Mouse (Mus musculus): ENCODE results near the gene Erbb4. TPM values are rescaled to one million over a fixed set of nuclear protein-coding genes. Genes with fewer than 3 reads are reported as not detected.

The Erbb4 gene
- total RNA-seq, 1 experiment from 2014 or later: not detected

DNA sequence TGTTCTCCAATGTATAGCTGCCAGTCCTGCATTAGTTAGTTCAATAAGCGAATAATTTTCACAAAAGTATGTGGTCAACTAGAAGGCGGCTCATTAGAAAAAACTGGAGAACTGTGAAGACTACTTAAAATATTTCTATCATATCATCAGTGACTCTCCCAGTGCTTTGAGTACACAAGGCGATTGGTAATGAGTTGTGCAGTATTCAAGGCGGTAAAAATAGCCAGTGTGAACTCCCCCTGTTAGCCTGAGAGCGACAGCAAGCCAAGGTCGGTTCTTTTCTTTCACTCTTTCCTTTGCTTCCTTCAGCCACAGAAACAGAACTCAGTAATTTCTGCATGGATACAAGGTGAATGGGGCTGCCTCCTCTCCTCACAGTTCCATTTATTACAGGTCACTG, 22.1 kb downstream of the Erbb4 start:
- ATAC-seq (replicated peaks in 1 of 2; ENCODE audit: insufficient read depth in 1 of 2, low FRiP score in 2 of 2, low TSS enrichment in 1 of 2, low read depth in 1 of 2, poor library complexity in 2 of 2, severe bottlenecking in 2 of 2): no peak

DNA sequence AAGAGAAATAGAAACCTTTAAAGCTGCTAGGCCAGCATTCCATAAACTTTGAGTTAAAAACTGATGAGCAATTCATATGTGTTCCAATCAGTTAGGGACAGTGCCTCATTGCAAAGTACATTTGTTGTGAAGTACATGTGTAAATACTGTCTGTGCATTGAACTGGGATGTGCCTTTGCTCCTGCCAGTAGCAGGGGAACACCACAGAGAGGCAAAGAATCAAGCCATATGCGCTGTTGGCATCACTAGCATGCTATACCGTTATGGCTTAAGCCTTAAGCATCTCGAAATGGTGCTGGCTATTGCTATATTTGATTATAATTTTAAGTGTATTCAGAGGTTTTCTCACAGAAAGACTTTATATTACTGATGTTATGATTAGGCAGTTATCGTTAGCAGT, 58.9 kb downstream of the Erbb4 start:
- no peak for ATAC-seq (replicated peaks in 1 of 2; ENCODE audit: insufficient read depth in 1 of 2, low FRiP score in 2 of 2, low TSS enrichment in 1 of 2, low read depth in 1 of 2, poor library complexity in 2 of 2, severe bottlenecking in 2 of 2)

- no peak for ATAC-seq (replicated peaks in 1 of 2; ENCODE audit: insufficient read depth in 1 of 2, low FRiP score in 2 of 2, low TSS enrichment in 1 of 2, low read depth in 1 of 2, poor library complexity in 2 of 2, severe bottlenecking in 2 of 2)
Observed at GRCm38 (mm10) chr1:69046228-69046978, 61.5 kb downstream of the Erbb4 start.

- no peak for ATAC-seq (replicated peaks in 1 of 2; ENCODE audit: insufficient read depth in 1 of 2, low FRiP score in 2 of 2, low TSS enrichment in 1 of 2, low read depth in 1 of 2, poor library complexity in 2 of 2, severe bottlenecking in 2 of 2)
Observed at GRCm38 (mm10) chr1:69027816-69028215, 80.0 kb downstream of the Erbb4 start.

DNA sequence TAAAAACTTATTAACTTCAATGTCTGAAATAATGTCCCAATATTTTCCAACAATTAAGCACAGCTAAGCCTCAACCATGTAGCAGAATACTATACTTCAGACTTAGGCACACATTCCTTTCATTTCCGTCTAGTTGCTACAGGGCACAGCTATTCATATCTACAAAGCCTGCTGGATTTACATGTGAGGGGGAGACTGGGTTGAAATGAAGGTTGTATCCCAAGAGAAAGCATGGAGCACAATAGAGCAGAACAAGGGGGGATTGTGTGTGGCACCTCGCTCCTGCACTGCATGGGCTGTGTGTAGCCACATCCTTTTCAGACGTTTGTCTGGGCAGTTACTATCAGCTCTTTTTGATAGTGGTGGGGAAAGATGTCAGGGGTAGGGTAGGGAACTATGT, 83.0 kb downstream of the Erbb4 start:
- no peak for ATAC-seq (replicated peaks in 1 of 2; ENCODE audit: insufficient read depth in 1 of 2, low FRiP score in 2 of 2, low TSS enrichment in 1 of 2, low read depth in 1 of 2, poor library complexity in 2 of 2, severe bottlenecking in 2 of 2)

- no peak for ATAC-seq (replicated peaks in 1 of 2; ENCODE audit: insufficient read depth in 1 of 2, low FRiP score in 2 of 2, low TSS enrichment in 1 of 2, low read depth in 1 of 2, poor library complexity in 2 of 2, severe bottlenecking in 2 of 2)
Observed at GRCm38 (mm10) chr1:69023157-69023925, 84.5 kb downstream of the Erbb4 start.

GRCm38 (mm10) chr1:69009800-69010505, 97.9 kb downstream of the Erbb4 start:
- ATAC-seq (replicated peaks in 1 of 2; ENCODE audit: insufficient read depth in 1 of 2, low FRiP score in 2 of 2, low TSS enrichment in 1 of 2, low read depth in 1 of 2, poor library complexity in 2 of 2, severe bottlenecking in 2 of 2): no peak

DNA sequence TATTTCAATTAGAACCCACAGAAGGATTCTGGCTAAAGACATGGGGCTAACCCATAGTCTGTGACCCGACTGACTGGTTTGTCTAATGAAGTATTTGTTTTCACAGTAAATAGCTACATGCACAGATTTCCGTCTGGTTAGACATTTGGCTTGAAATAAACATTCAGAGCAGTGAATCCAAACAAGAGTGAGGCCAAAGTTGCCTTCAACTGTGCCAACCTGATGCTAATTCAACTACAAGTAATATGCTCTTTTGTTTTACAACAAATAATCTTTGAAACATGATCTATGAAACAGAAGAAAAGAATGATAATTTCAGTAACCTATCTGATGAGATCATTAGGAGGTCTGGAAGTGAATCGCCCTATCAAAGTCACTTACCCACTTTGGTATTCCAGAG, 106.5 kb downstream of the Erbb4 start:
- no peak for ATAC-seq (replicated peaks in 1 of 2; ENCODE audit: insufficient read depth in 1 of 2, low FRiP score in 2 of 2, low TSS enrichment in 1 of 2, low read depth in 1 of 2, poor library complexity in 2 of 2, severe bottlenecking in 2 of 2)

GRCm38 (mm10) chr1:68979251-68979650, 128.6 kb downstream of the Erbb4 start:
- ATAC-seq (replicated peaks in 1 of 2; ENCODE audit: insufficient read depth in 1 of 2, low FRiP score in 2 of 2, low TSS enrichment in 1 of 2, low read depth in 1 of 2, poor library complexity in 2 of 2, severe bottlenecking in 2 of 2): no peak

- ATAC-seq (replicated peaks in 1 of 2; ENCODE audit: insufficient read depth in 1 of 2, low FRiP score in 2 of 2, low TSS enrichment in 1 of 2, low read depth in 1 of 2, poor library complexity in 2 of 2, severe bottlenecking in 2 of 2): no peak
Observed at GRCm38 (mm10) chr1:68978571-68978970, 129.3 kb downstream of the Erbb4 start.

DNA sequence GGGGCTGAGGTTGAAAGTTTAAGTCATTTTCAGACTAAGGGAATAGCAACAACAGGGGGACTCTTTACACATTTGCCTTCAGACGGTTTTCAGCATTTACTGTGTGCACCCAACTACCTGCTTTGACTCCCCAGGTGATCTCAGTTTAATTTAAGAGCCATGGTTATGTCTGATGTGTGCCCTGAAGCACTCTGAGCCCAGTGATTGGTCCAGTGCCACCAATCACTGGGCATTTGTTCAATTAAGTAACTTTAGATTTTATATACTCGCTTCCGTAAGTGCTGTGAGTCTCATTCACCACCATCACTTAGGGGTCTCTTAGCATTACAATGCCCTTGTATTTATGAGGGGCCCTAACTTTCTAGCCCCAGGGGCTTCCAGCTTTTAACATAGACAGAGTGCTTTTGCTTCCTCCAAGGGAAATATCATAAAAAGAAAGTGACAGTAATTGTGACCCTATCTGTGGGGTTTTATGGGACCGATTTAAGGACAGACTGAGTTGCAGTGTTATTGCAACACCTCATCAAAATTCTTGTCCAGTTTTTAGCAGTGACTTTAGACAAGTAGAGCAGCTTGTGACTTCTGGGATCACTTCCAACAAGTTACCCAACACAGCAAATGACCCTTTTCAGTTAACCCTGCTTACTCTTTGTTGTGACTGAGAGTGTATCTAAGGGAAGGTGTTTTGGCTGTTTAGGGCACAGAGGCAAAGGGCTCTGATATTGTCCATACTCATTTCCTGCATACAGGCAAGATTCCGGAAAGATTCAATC, 134.3 kb downstream of the Erbb4 start:
- ATAC-seq (replicated peaks in 1 of 2; ENCODE audit: insufficient read depth in 1 of 2, low FRiP score in 2 of 2, low TSS enrichment in 1 of 2, low read depth in 1 of 2, poor library complexity in 2 of 2, severe bottlenecking in 2 of 2): no peak

GRCm38 (mm10) chr1:68964127-68964526, 143.7 kb downstream of the Erbb4 start:
- ATAC-seq (replicated peaks in 1 of 2; ENCODE audit: insufficient read depth in 1 of 2, low FRiP score in 2 of 2, low TSS enrichment in 1 of 2, low read depth in 1 of 2, poor library complexity in 2 of 2, severe bottlenecking in 2 of 2): no peak

DNA sequence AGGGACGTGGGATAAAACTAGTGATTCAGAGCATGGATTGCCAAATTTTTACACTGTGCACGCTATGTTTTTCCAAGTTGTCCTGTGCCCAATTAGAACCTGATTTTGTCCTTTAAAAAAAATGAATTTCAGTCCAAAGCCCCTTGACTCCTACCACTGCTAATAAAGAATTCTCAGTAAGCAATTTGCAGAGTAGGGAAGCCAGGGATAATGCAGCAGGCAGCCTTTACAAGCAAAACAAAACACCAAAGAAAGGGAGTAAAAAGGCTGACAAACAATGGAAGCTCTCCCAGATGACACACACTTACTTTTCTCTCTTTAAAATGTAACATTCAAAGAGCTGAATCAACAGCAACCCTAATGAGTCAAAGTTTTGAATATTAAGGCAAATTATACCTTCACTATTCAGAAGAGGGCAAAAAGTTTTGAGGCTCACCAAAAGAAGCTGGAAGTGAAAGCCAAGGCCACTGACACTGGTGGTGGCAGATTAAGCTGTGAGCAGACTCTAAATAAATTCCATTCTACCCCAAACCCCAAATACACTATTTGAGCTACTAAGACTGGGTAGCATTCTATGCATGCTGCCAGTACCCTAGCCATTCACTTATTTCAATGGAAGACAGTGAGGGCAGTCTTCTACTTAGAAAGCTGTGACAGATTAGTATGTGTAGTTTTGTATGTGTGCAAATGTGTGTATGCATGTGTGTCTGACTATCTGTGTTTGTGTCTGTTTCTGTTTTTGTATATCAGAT, 146.3 kb downstream of the Erbb4 start:
- ATAC-seq (replicated peaks in 1 of 2; ENCODE audit: insufficient read depth in 1 of 2, low FRiP score in 2 of 2, low TSS enrichment in 1 of 2, low read depth in 1 of 2, poor library complexity in 2 of 2, severe bottlenecking in 2 of 2): no peak

GRCm38 (mm10) chr1:68956766-68957533, 150.9 kb downstream of the Erbb4 start:
- no peak for ATAC-seq (replicated peaks in 1 of 2; ENCODE audit: insufficient read depth in 1 of 2, low FRiP score in 2 of 2, low TSS enrichment in 1 of 2, low read depth in 1 of 2, poor library complexity in 2 of 2, severe bottlenecking in 2 of 2)

DNA sequence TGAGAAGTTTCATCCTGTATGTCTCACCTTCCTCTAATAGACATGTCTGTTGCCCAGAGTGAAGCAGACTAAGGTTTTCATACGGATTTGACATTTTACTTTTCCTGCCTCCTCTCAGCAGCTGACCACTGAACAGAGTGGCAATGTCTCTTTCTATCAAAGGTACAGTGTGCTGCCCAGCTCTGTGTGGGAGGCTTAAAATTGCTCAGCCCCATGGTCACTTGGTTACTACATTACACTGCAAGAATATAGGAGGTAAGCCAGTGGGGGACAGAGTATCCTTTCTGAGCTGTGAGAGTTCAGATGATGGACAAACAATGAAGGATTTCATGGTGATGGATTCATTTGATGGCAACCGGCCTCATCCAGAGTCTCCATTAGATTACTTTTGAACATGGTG, 152.4 kb downstream of the Erbb4 start:
- no peak for ATAC-seq (replicated peaks in 1 of 2; ENCODE audit: insufficient read depth in 1 of 2, low FRiP score in 2 of 2, low TSS enrichment in 1 of 2, low read depth in 1 of 2, poor library complexity in 2 of 2, severe bottlenecking in 2 of 2)

- ATAC-seq (replicated peaks in 1 of 2; ENCODE audit: insufficient read depth in 1 of 2, low FRiP score in 2 of 2, low TSS enrichment in 1 of 2, low read depth in 1 of 2, poor library complexity in 2 of 2, severe bottlenecking in 2 of 2): no peak
Observed at GRCm38 (mm10) chr1:68943141-68943540, 164.7 kb downstream of the Erbb4 start.

Data from hematopoietic stem cell, adult 5-6 weeks (primary cell).